Mouse (Mus musculus): ENCODE results near the gene Vwa7. TPM values are rescaled to one million over a fixed set of nuclear protein-coding genes. Genes with fewer than 3 reads are reported as not detected.
"Not testable (repeated sequence)": the region's sequence is repeated elsewhere in the genome, so short reads cannot be mapped to it uniquely, and the experiment has no call there.

Gene Vwa7
- 0.10 and 0.24 TPM in 2 replicates for polyA plus RNA-seq (2016; fragmentation: Nextera tagmentation; extraction: Ambion mirVana)

DNA sequence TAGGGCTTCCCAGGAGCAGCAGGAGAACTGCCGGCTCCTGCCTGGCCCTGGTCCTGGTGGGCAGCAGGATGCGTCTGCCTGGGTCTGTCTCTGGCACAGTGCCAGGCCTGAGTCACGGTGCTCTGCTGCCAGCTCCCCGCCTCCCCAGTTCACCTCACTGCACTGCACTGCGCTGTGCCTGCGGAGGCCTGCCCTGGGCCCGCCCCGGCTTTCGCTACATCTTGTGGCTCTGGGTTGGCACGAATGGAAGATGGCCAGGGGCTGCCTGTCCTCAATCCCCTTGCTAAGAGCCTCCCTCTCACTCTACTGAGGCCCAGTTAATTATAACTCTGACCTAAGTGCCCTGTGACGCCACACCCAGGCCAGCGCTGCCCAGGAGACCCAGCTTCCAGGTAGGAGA is at the start of gene Vwa7:
Gene Vwa7 (plus strand): TSS at position 204 of the 400 bp plus-strand sequence.
- Histone ChIP-seq H3K4me1 (replicated peaks) (peaks cover 15% of the 10 kb centered on the region), H3K9me3 (no peaks in the 10 kb centered on the region), H3K4me3 (peak within 1 kb of the TSS; percentile 14; the same call in 1 of the 2 replicates), H3K27me3 (ENCODE audit: insufficient read depth, poor library complexity, severe bottlenecking) (no peaks in the 10 kb centered on the region), H3K36me3 (peaks cover 73% of the 10 kb centered on the region), H3K27ac (peak within 1 kb of the TSS; percentile 6; the same call in 1 of the 2 replicates)
- WGBS: 87% methylated on average over 12 of the region's 12 CpGs
- no peak for DNase-seq (ENCODE audit: low spot score)

- H3K9me3 ChIP-seq; H3K4me1 ChIP-seq (replicated peaks); H3K27ac ChIP-seq; DNase-seq (ENCODE audit: low spot score); H3K4me3 ChIP-seq; H3K36me3 ChIP-seq: not testable (repeated sequence)
- peaks cover 68% of the 10 kb centered on the region for H3K27me3 ChIP-seq (ENCODE audit: insufficient read depth, poor library complexity, severe bottlenecking)
- 71% methylated on average over 9 of the region's 11 CpGs for WGBS
Measured at GRCm38 (mm10) chr17:34969822-34970221, 46.6 kb upstream of the Vwa7 start, which contains the start of gene Gm20481. Gene Gm20481, plus strand, starts transcription at chr17:34969912.

- WGBS: 38% methylated on average over 25 of the region's 37 CpGs
- H3K27ac ChIP-seq: not testable (repeated sequence)
- H3K27me3 ChIP-seq (ENCODE audit: insufficient read depth, poor library complexity, severe bottlenecking): peaks cover 62% of the 10 kb centered on the region
Measured at GRCm38 (mm10) chr17:34970850-34971249, 45.5 kb upstream of the Vwa7 start.

GRCm38 (mm10) chr17:34971694-34972068 is 44.7 kb upstream of the Vwa7 start:
- H3K27me3 ChIP-seq (ENCODE audit: insufficient read depth, poor library complexity, severe bottlenecking): peaks cover 53% of the 10 kb centered on the region
- H3K36me3 ChIP-seq; DNase-seq (ENCODE audit: low spot score); H3K9me3 ChIP-seq; H3K27ac ChIP-seq; H3K4me1 ChIP-seq (replicated peaks): not testable (repeated sequence)
- 3% methylated on average over 32 of the region's 43 CpGs for WGBS
- peak overlapping the region; percentile 50 for H3K4me3 ChIP-seq

More at GRCm38 (mm10) chr17:34970850-34971249, 45.5 kb upstream of the Vwa7 start:
- not testable (repeated sequence) for H3K4me1 ChIP-seq (replicated peaks); H3K4me3 ChIP-seq; H3K36me3 ChIP-seq; H3K9me3 ChIP-seq; DNase-seq (ENCODE audit: low spot score)

DNA sequence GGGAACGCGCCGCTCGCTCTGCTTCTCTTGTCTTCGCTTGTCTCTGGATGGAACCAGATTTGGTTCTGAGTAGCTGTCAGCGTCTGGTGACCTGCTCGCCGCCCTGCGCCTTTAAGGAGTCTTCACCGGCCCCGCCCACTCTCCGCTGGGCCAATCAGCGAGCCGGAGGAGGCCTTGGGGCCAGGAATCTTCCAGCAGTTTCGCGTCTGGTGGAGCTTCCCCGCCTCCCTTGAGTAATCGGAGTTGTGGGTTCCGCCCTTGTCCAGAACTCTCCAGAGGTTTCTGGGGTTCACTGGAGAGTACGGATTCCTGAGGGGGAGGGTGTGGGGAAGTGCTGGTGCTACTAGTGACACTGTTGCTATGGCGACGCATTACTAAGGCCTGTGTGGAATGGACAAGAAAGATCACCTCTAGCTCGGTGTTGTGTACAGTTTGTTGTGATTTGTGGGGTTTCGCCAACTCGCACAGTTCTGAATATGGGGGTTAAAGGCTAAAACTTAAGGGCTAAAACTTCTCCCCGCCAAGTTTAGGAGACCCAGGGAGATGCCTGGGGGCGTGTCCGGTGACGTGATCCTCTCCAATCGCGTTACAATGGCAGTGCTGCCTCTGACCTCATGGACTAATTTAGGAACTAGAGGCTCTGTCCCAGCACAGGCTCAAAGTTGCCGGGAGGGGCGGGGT is 44.2 kb upstream of the Vwa7 start, which contains the start of the genes Hspa1a and Hspa1l:
Gene Hspa1a (minus strand): TSS at position 88 of the 681 bp plus-strand sequence.
Gene Hspa1l (plus strand): TSS at position 635 of the 681 bp plus-strand sequence.
- WGBS: 1% methylated on average over 31 of the region's 33 CpGs
- H3K36me3 ChIP-seq; H3K4me1 ChIP-seq (replicated peaks); H3K9me3 ChIP-seq: not testable (repeated sequence)
- H3K27ac ChIP-seq: peak within 1 kb of the TSS; percentile 56
- peaks cover 48% of the 10 kb centered on the region for H3K27me3 ChIP-seq (ENCODE audit: insufficient read depth, poor library complexity, severe bottlenecking)
- peak; percentile 78 for DNase-seq (ENCODE audit: low spot score)
- H3K4me3 ChIP-seq: peak within 1 kb of the TSS; percentile 50

GRCm38 (mm10) chr17:34975581-34976492 is 40.5 kb upstream of the Vwa7 start:
- Histone ChIP-seq H3K4me1 (replicated peaks) (peaks cover 11% of the 10 kb centered on the region), H3K27me3 (ENCODE audit: insufficient read depth, poor library complexity, severe bottlenecking) (peaks cover 15% of the 10 kb centered on the region), H3K36me3 (peaks cover 14% of the 10 kb centered on the region), H3K27ac (no peak overlapping the region), H3K9me3 (no peaks in the 10 kb centered on the region), H3K4me3 (no peak overlapping the region)
- 80% methylated on average over 3 of the region's 3 CpGs for WGBS
- DNase-seq (ENCODE audit: low spot score): no peak

DNA sequence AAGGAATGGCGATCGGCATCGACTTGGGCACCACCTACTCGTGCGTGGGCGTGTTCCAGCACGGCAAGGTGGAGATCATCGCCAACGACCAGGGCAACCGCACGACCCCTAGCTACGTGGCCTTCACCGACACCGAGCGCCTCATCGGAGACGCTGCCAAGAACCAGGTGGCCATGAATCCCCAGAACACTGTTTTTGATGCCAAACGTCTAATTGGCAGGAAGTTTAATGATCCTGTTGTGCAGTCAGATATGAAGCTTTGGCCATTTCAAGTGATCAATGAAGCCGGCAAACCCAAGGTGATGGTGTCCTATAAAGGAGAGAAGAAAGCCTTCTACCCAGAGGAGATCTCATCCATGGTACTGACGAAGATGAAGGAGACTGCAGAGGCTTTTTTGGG is 39.4 kb upstream of the Vwa7 start:
- Histone ChIP-seq H3K9me3 (no peaks in the 10 kb centered on the region), H3K4me3 (no peak overlapping the region), H3K36me3 (peaks cover 14% of the 10 kb centered on the region), H3K27ac (no peak overlapping the region), H3K4me1 (replicated peaks) (peaks cover 14% of the 10 kb centered on the region), H3K27me3 (ENCODE audit: insufficient read depth, poor library complexity, severe bottlenecking) (peaks cover 15% of the 10 kb centered on the region)
- 93% methylated on average over 20 of the region's 20 CpGs for WGBS
- DNase-seq (ENCODE audit: low spot score): no peak

GRCm38 (mm10) chr17:34978239-34978638 is 38.1 kb upstream of the Vwa7 start:
- peaks cover 8% of the 10 kb centered on the region for H3K27me3 ChIP-seq (ENCODE audit: insufficient read depth, poor library complexity, severe bottlenecking)
- no peak for DNase-seq (ENCODE audit: low spot score)
- peaks cover 13% of the 10 kb centered on the region for H3K4me1 ChIP-seq (replicated peaks)
- peaks cover 14% of the 10 kb centered on the region for H3K36me3 ChIP-seq
- 87% methylated on average over 27 of the region's 27 CpGs for WGBS
- H3K4me3 ChIP-seq: no peak overlapping the region
- H3K9me3 ChIP-seq: no peaks in the 10 kb centered on the region
- H3K27ac ChIP-seq: no peak overlapping the region

GRCm38 (mm10) chr17:34979631-34980030 is 36.7 kb upstream of the Vwa7 start:
- Histone ChIP-seq H3K27me3 (ENCODE audit: insufficient read depth, poor library complexity, severe bottlenecking) (no peaks in the 10 kb centered on the region), H3K9me3 (no peaks in the 10 kb centered on the region), H3K36me3 (peaks cover 20% of the 10 kb centered on the region), H3K27ac (no peak overlapping the region), H3K4me3 (no peak overlapping the region), H3K4me1 (replicated peaks) (peaks cover 13% of the 10 kb centered on the region)
- no peak for DNase-seq (ENCODE audit: low spot score)
- 90% methylated on average over 4 of the region's 4 CpGs for WGBS

DNA sequence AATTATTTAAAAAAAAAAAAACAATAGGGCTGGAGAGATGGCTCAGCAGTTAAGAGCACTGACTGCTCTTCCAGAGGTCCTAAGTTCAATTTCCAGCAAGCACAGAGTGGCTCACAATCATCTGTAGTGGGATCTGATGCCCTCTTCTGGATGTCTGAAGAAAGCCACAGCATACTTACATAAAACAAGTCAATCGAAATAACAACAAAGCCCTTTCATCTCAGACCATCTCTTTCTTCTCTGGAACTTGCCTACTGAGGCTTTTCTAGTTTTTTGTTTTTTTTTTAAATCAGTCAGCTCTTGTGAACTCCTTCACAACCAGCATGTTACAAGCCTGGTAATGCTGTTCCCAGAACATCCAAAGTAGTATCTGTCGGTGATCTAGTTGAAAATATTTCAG is 35.7 kb upstream of the Vwa7 start:
- H3K9me3 ChIP-seq: no peaks in the 10 kb centered on the region
- whole genome bisulfite sequencing: 23% methylated on average over 2 of the region's 2 CpGs
- DNase-seq (ENCODE audit: low spot score): peak; percentile 25
- H3K36me3 ChIP-seq: peaks cover 30% of the 10 kb centered on the region
- peaks cover 13% of the 10 kb centered on the region for H3K4me1 ChIP-seq (replicated peaks)
- H3K4me3 ChIP-seq: peak overlapping the region; percentile 95
- no peaks in the 10 kb centered on the region for H3K27me3 ChIP-seq (ENCODE audit: insufficient read depth, poor library complexity, severe bottlenecking)
- peak overlapping the region; percentile 100 for H3K27ac ChIP-seq

GRCm38 (mm10) chr17:34981690-34982180 is 34.6 kb upstream of the Vwa7 start, which contains the start of gene Lsm2:
Gene Lsm2, plus strand, starts transcription at chr17:34981862.
- DNase-seq (ENCODE audit: low spot score): peak; percentile 92
- H3K9me3 ChIP-seq: no peaks in the 10 kb centered on the region
- peaks cover 40% of the 10 kb centered on the region for H3K36me3 ChIP-seq
- WGBS: under 1% methylated on average over 58 of the region's 58 CpGs
- H3K27me3 ChIP-seq (ENCODE audit: insufficient read depth, poor library complexity, severe bottlenecking): no peaks in the 10 kb centered on the region
- peak within 1 kb of the TSS; percentile 95 for H3K4me3 ChIP-seq
- peak within 1 kb of the TSS; percentile 100 for H3K27ac ChIP-seq
- peaks cover 13% of the 10 kb centered on the region for H3K4me1 ChIP-seq (replicated peaks)

- DNase-seq (ENCODE audit: low spot score): no peak
- Histone ChIP-seq H3K36me3 (peaks cover 40% of the 10 kb centered on the region), H3K27me3 (ENCODE audit: insufficient read depth, poor library complexity, severe bottlenecking) (no peaks in the 10 kb centered on the region), H3K9me3 (no peaks in the 10 kb centered on the region), H3K27ac (peak overlapping the region; percentile 100), H3K4me1 (replicated peaks) (peaks cover 13% of the 10 kb centered on the region), H3K4me3 (peak overlapping the region; percentile 95)
- under 1% methylated on average over 15 of the region's 15 CpGs for WGBS
Measured at GRCm38 (mm10) chr17:34982328-34982727, 34.1 kb upstream of the Vwa7 start.
